Mouse (Mus musculus): ENCODE data around the gene Clic5. TPM values are rescaled to one million over a fixed set of nuclear protein-coding genes. Genes with fewer than 3 reads are reported as not detected.

Gene Clic5
- polyA plus RNA-seq, 1 experiment from 2014 or later, result 15.3 TPM

DNA sequence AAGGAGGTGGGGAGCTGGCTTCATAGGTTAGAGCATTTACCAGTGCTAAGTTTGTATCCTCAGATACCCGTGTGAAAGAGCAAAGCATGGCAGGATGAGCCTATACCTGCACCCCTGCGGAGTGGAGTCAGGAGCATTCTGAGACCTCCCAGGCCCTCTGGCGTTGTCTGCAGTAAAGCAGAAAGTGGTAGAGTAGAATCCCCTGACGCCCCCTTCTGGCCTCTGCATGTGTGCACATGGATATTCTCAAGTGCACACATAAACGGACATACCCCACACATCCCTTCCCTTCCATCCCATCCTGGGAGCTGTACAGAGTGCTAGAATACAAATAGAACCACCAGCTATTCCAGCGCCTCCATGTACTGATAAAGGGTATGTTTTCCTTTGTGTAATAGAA, 70.9 kb downstream of the Clic5 start:
- Histone ChIP-seq H3K4me3 (ENCODE audit: control insufficient read depth in 1 of 2, insufficient read depth in 1 of 2, low read depth in 1 of 2, low read length in 2 of 2) (no peak overlapping the region), H3K4me1 (ENCODE audit: control insufficient read depth in 2 of 2, insufficient read depth in 2 of 2, low read length in 2 of 2) (peaks cover 3 to 6% of the 10 kb centered on the region in 2 experiments), H3K27me3 (ENCODE audit: control insufficient read depth, insufficient read depth, low read length) (no peaks in the 10 kb centered on the region; the same call in 1 of the 2 replicates), H3K9ac (ENCODE audit: low read length) (no peak overlapping the region), H3K36me3 (ENCODE audit: control insufficient read depth, insufficient read depth, low read length) (no peaks in the 10 kb centered on the region; the same call in 1 of the 2 replicates), H3K9me3 (ENCODE audit: control insufficient read depth, low read length) (no peaks in the 10 kb centered on the region), H3K27ac (replicated peaks in 1 of 2; ENCODE audit: control insufficient read depth in 1 of 2, insufficient read depth in 1 of 2, low read depth in 2 of 2, low read length in 2 of 2) (no peak overlapping the region), H3K4me2 (ENCODE audit: low read length) (no peak overlapping the region)
- ATAC-seq (ENCODE audit: insufficient number of reproducible peaks, insufficient read depth, low FRiP score, low read depth), result no peak
- 36% methylated on average over 6 of the region's 6 CpGs for WGBS

DNA sequence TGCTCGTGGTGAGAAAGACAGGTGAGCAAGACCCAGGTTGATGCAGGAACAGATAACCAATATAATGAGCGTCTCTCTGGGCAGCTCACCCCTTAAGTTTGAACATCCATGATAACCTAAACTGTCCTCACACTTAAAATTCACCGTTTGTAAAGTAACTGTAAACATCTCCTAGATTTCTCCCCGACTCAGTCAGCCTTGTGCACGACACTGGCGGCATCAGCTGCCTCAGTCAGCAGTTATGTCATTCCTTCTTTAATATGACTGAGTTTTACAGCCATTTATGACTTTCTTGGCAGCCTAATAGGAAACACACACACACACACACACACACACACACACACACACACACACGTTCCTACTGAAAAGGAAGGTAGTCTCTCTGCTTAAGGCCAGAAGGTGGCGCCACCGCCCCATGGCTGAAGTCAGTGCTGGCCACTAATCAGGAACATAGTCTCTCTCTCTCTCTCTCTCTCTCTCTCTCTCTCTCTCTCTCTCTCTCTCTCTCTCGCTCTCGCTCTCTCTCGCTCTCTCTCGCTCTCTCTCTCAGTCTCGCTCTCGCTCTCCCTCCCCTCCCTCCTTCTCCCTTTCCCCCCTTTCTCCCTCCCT, 73.3 kb downstream of the Clic5 start:
- 35% methylated on average over 9 of the region's 15 CpGs for WGBS
- H3K4me2 ChIP-seq (ENCODE audit: low read length), result no peak overlapping the region

DNA sequence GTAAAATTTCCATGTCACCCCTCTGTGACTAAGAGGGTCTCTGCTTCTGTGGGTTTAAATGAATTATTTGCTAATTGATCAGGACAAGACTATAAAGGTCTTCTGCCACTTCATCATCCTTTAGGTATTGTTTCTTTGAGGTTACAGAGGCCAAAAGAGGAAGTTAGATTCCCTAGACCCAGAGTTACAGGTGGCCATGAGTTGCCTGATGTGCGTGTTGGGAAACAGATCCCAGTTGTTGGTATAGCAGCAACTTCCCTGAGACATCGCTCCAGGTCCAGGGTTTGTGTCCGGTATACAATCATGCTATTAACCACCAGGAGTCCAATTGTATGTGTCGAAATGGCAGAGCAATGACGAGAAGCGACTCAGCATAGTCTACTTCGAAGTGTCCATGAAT, 81.7 kb downstream of the Clic5 start:
- no peak for ATAC-seq (ENCODE audit: insufficient number of reproducible peaks, insufficient read depth, low FRiP score, low read depth)
- peaks cover 19% of the 10 kb centered on the region for H3K36me3 ChIP-seq (ENCODE audit: control insufficient read depth, insufficient read depth, low read length)
- H3K4me1 ChIP-seq (ENCODE audit: control insufficient read depth in 2 of 2, insufficient read depth in 2 of 2, low read length in 2 of 2), result no peaks in the 10 kb centered on the region
- WGBS, result 89% methylated on average over 7 of the region's 7 CpGs
- H3K4me3 ChIP-seq (ENCODE audit: control insufficient read depth in 1 of 2, insufficient read depth in 1 of 2, low read depth in 1 of 2, low read length in 2 of 2), result no peak overlapping the region
- no peak overlapping the region for H3K4me2 ChIP-seq (ENCODE audit: low read length)
- no peaks in the 10 kb centered on the region for H3K27me3 ChIP-seq (ENCODE audit: control insufficient read depth, insufficient read depth, low read length)
- no peaks in the 10 kb centered on the region for H3K9me3 ChIP-seq (ENCODE audit: control insufficient read depth, low read length)
- no peak overlapping the region for H3K27ac ChIP-seq (replicated peaks in 1 of 2; ENCODE audit: control insufficient read depth in 1 of 2, insufficient read depth in 1 of 2, low read depth in 2 of 2, low read length in 2 of 2)
- no peak overlapping the region for H3K9ac ChIP-seq (ENCODE audit: low read length)

More for the DNA sequence above, 73.3 kb downstream of the Clic5 start:
- Histone ChIP-seq H3K9me3 (ENCODE audit: control insufficient read depth, low read length) (no peaks in the 10 kb centered on the region), H3K27me3 (ENCODE audit: control insufficient read depth, insufficient read depth, low read length) (no peaks in the 10 kb centered on the region; the same call in 1 of the 2 replicates), H3K4me3 (ENCODE audit: control insufficient read depth in 1 of 2, insufficient read depth in 1 of 2, low read depth in 1 of 2, low read length in 2 of 2) (no peak overlapping the region), H3K4me1 (ENCODE audit: control insufficient read depth in 2 of 2, insufficient read depth in 2 of 2, low read length in 2 of 2) (peaks cover 3 to 6% of the 10 kb centered on the region in 2 experiments), H3K36me3 (ENCODE audit: control insufficient read depth, insufficient read depth, low read length) (no peaks in the 10 kb centered on the region), H3K9ac (ENCODE audit: low read length) (no peak overlapping the region), H3K27ac (replicated peaks in 1 of 2; ENCODE audit: control insufficient read depth in 1 of 2, insufficient read depth in 1 of 2, low read depth in 2 of 2, low read length in 2 of 2) (no peak overlapping the region)
- peak; percentile 31; the same call in 1 of the 2 replicates for ATAC-seq (ENCODE audit: insufficient number of reproducible peaks, insufficient read depth, low FRiP score, low read depth)

DNA sequence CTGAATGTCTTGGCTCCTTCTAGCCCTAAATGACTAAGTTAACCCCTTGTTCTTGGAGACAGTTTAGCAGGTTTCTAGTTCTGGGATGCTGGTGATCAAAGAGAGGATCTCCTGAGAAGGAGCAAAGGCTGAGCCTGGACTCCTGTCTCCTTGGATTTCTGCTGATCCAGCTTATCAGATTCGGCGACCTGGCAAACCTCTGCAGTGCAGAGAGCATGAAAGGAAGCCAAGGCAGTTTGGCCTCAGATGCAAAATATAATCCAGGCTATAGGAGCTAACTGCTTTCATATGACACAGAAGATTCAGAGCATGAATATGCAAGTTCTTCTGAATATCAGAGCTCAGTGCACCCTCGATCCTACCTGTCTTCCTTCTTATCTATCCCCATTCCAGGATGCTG, 83.0 kb downstream of the Clic5 start:
- Histone ChIP-seq H3K9me3 (ENCODE audit: control insufficient read depth, low read length) (no peaks in the 10 kb centered on the region), H3K4me1 (ENCODE audit: control insufficient read depth in 2 of 2, insufficient read depth in 2 of 2, low read length in 2 of 2) (no peaks in the 10 kb centered on the region), H3K27ac (replicated peaks in 1 of 2; ENCODE audit: control insufficient read depth in 1 of 2, insufficient read depth in 1 of 2, low read depth in 2 of 2, low read length in 2 of 2) (no peak overlapping the region), H3K36me3 (ENCODE audit: control insufficient read depth, insufficient read depth, low read length) (peaks cover 27% of the 10 kb centered on the region), H3K4me2 (ENCODE audit: low read length) (no peak overlapping the region), H3K27me3 (ENCODE audit: control insufficient read depth, insufficient read depth, low read length) (no peaks in the 10 kb centered on the region), H3K4me3 (ENCODE audit: control insufficient read depth in 1 of 2, insufficient read depth in 1 of 2, low read depth in 1 of 2, low read length in 2 of 2) (no peak overlapping the region), H3K9ac (ENCODE audit: low read length) (no peak overlapping the region)
- ATAC-seq (ENCODE audit: insufficient number of reproducible peaks, insufficient read depth, low FRiP score, low read depth), result no peak
- WGBS, result 71% methylated on average over 3 of the region's 3 CpGs

DNA sequence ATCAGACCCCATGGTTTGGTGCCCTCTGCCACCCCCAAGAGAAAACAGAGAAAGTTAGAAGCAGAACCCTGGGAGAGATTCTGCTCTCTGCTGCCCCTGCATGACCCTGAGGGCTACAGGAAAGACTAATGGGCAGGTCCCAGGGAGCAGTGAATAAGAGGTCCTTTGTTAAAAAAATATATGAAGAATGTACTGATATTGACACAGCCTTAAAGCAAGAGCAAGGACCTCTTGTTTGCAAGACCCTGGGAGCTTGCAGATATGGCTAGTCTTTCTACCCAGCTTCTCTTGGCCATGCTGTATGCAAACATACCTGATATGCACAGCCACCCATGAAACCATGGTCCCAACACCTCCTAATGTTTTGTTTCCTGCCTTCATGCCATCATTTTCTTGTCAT, 86.4 kb downstream of the Clic5 start:
- Histone ChIP-seq H3K9me3 (ENCODE audit: control insufficient read depth, low read length) (no peaks in the 10 kb centered on the region), H3K36me3 (ENCODE audit: control insufficient read depth, insufficient read depth, low read length) (peaks cover 27% of the 10 kb centered on the region), H3K4me2 (ENCODE audit: low read length) (no peak overlapping the region), H3K27me3 (ENCODE audit: control insufficient read depth, insufficient read depth, low read length) (no peaks in the 10 kb centered on the region), H3K4me1 (ENCODE audit: control insufficient read depth in 2 of 2, insufficient read depth in 2 of 2, low read length in 2 of 2) (no peaks in the 10 kb centered on the region), H3K27ac (replicated peaks in 1 of 2; ENCODE audit: control insufficient read depth in 1 of 2, insufficient read depth in 1 of 2, low read depth in 2 of 2, low read length in 2 of 2) (no peak overlapping the region), H3K9ac (ENCODE audit: low read length) (no peak overlapping the region), H3K4me3 (ENCODE audit: control insufficient read depth in 1 of 2, insufficient read depth in 1 of 2, low read depth in 1 of 2, low read length in 2 of 2) (no peak overlapping the region)
- no peak for ATAC-seq (ENCODE audit: insufficient number of reproducible peaks, insufficient read depth, low FRiP score, low read depth)

DNA sequence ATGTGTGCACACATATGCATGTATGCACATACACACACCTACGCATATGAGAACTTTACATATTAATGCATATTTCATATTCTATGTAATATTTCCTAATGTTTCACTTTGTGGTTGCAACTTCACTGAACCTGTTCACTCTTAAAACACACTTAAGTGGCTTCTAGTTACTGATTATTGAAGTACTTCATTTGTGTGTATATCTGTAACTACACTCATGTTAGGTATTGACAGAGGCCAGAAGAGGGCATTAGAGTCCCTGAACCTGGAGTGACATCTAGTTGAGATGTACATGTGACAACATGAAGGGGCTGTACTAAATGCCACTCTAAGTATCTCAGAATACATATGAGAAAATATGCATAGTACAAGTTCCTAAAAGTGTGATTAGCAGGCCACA, 99.9 kb downstream of the Clic5 start:
- Histone ChIP-seq H3K4me2 (ENCODE audit: low read length) (no peak overlapping the region), H3K9ac (ENCODE audit: low read length) (no peak overlapping the region), H3K27ac (replicated peaks in 1 of 2; ENCODE audit: control insufficient read depth in 1 of 2, insufficient read depth in 1 of 2, low read depth in 2 of 2, low read length in 2 of 2) (no peak overlapping the region), H3K4me3 (ENCODE audit: control insufficient read depth in 1 of 2, insufficient read depth in 1 of 2, low read depth in 1 of 2, low read length in 2 of 2) (no peak overlapping the region), H3K9me3 (ENCODE audit: control insufficient read depth, low read length) (0 out of 2 replicates have a peak, but pooled peaks cover 4% of the 10 kb centered on the region), H3K4me1 (ENCODE audit: control insufficient read depth in 2 of 2, insufficient read depth in 2 of 2, low read length in 2 of 2) (no peaks in the 10 kb centered on the region), H3K27me3 (ENCODE audit: control insufficient read depth, insufficient read depth, low read length) (no peaks in the 10 kb centered on the region), H3K36me3 (ENCODE audit: control insufficient read depth, insufficient read depth, low read length) (no peaks in the 10 kb centered on the region)
- 100% methylated on average over 1 of the region's 1 CpGs for WGBS
- ATAC-seq (ENCODE audit: insufficient number of reproducible peaks, insufficient read depth, low FRiP score, low read depth), result no peak

DNA sequence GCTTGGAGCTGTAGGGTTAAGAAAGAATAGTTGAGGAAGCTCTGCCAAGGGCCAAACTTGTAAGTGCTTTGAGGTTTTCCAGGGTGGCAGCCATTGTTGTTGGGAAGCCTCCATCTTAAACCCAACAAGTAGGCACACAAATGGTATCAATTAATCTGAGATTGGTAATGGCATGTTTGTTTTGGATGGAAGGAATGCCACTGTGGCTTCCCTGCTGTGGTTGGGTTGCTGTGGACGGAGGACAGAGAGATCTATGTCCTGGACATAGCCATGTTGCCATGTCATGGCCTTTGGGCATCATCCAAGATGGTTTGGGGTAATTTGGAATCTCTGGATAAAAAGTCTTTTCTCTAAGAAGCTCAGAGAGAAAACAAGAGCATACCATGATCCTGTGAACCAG, 108.8 kb downstream of the Clic5 start:
- H3K4me3 ChIP-seq (ENCODE audit: control insufficient read depth in 1 of 2, insufficient read depth in 1 of 2, low read depth in 1 of 2, low read length in 2 of 2), result no peak overlapping the region
- H3K36me3 ChIP-seq (ENCODE audit: control insufficient read depth, insufficient read depth, low read length), result no peaks in the 10 kb centered on the region
- 85% methylated on average over 1 of the region's 1 CpGs for WGBS
- H3K4me1 ChIP-seq (ENCODE audit: control insufficient read depth in 2 of 2, insufficient read depth in 2 of 2, low read length in 2 of 2), result peaks cover 14 to 15% of the 10 kb centered on the region in 2 experiments
- H3K4me2 ChIP-seq (ENCODE audit: low read length), result no peak overlapping the region
- ATAC-seq (ENCODE audit: insufficient number of reproducible peaks, insufficient read depth, low FRiP score, low read depth), result no peak
- 0 out of 2 replicates have a peak, but pooled peaks cover 4% of the 10 kb centered on the region for H3K27me3 ChIP-seq (ENCODE audit: control insufficient read depth, insufficient read depth, low read length)
- H3K27ac ChIP-seq (replicated peaks in 1 of 2; ENCODE audit: control insufficient read depth in 1 of 2, insufficient read depth in 1 of 2, low read depth in 2 of 2, low read length in 2 of 2), result no peak overlapping the region
- H3K9ac ChIP-seq (ENCODE audit: low read length), result no peak overlapping the region
- no peaks in the 10 kb centered on the region; the same call in 1 of the 2 replicates for H3K9me3 ChIP-seq (ENCODE audit: control insufficient read depth, low read length)

DNA sequence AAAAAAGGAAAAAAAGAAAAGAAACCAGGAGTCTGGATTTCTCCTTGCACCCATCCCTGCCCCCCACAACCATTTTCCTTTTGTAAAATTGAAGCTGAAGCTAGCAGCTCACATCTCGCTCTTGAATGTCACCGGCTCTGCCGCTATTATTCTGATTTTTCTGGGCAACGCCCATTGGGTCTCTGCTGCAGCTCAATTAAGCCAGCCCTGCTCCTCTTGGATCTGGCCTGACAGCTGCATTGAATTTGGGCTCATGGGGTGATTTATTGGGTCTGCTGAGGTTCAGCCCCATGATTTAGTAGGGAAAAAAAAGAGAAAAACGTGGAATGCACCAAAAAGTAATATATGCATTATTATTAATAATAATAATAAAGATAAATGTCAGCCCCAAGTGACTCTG, 111.9 kb downstream of the Clic5 start:
- Histone ChIP-seq H3K4me1 (ENCODE audit: control insufficient read depth in 2 of 2, insufficient read depth in 2 of 2, low read length in 2 of 2) (peaks cover 14 to 15% of the 10 kb centered on the region in 2 experiments), H3K27ac (replicated peaks in 1 of 2; ENCODE audit: control insufficient read depth in 1 of 2, insufficient read depth in 1 of 2, low read depth in 2 of 2, low read length in 2 of 2) (peak overlapping the region in 1 of 2 experiments; percentile 69; a peak in 3 of 4 replicates), H3K4me2 (ENCODE audit: low read length) (peak overlapping the region; percentile 59), H3K4me3 (ENCODE audit: control insufficient read depth in 1 of 2, insufficient read depth in 1 of 2, low read depth in 1 of 2, low read length in 2 of 2) (no peak overlapping the region), H3K9ac (ENCODE audit: low read length) (no peak overlapping the region), H3K9me3 (ENCODE audit: control insufficient read depth, low read length) (no peaks in the 10 kb centered on the region), H3K27me3 (ENCODE audit: control insufficient read depth, insufficient read depth, low read length) (peaks cover 11% of the 10 kb centered on the region), H3K36me3 (ENCODE audit: control insufficient read depth, insufficient read depth, low read length) (no peaks in the 10 kb centered on the region)
- 28% methylated on average over 5 of the region's 5 CpGs for WGBS
- no peak for ATAC-seq (ENCODE audit: insufficient number of reproducible peaks, insufficient read depth, low FRiP score, low read depth)
